ENCODE assay signal across 19 mouse cellular contexts in the genomic region with DNA sequence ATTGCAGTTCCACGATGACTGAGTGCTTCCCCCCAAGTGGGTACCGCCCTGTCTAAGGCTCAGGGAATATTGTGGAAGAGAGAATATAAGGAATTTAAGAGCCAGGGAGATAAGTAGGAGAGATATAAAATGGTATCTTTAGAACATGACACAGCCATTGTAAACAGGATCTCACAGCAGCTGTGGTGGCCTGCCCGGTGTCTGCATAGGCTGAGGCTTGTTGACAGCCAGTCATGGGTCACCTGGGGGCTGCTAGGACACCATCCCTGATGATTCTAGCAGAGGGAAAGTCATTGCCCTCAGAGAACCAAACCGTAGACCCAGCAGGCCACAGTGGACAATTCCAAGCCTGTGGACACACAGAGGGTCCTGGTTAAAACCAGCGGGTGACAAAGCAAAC. TPM values are rescaled to one million over a fixed set of nuclear protein-coding genes. Genes with fewer than 3 reads are reported as not detected.
DNase-seq lines count a peak whose midpoint lies in the region; ATAC-seq lines count a peak whose summit lies in the region.
"Had no signal": no experiment of that assay in that cellular context is flagged by ENCODE, and none has a peak within 500 bp of the region (broad histone marks: within the 10 kb centered on the region; RNA-seq: fewer than 3 reads in every experiment).

No protein-coding gene starts in this region.

- H3K4me1 ChIP-seq in heart, embryonic 16.5 days (ENCODE audit: control insufficient read depth, insufficient read depth, low read length), result 0 out of 2 replicates have a peak, but pooled peaks cover 4% of the 10 kb centered on the region

- H3K36me3 ChIP-seq in heart, embryonic 16.5 days (ENCODE audit: control insufficient read depth, insufficient read depth), result no peaks in the 10 kb centered on the region
- H3K36me3 ChIP-seq: G1E had no signal

- WGBS in heart, embryonic 16.5 days, result 49% methylated on average over 5 of the region's 5 CpGs

- no peak overlapping the region for H3K4me3 ChIP-seq in heart, embryonic 16.5 days (ENCODE audit: low read length)

- H3K4me2 ChIP-seq in heart, embryonic 16.5 days (ENCODE audit: low read depth, low read length), result no peak overlapping the region

- no peak for ATAC-seq in heart, embryonic 16.5 days (replicated peaks; ENCODE audit: extremely low read depth, insufficient read depth, low FRiP score)
- ATAC-seq: activated CD4-positive, CD25-positive, alpha-beta regulatory T cell, adult 4 months; CD4-positive, CD25-positive, alpha-beta regulatory T cell, adult 4 months; Patski had no signal

- H3K27ac ChIP-seq in heart, embryonic 16.5 days (ENCODE audit: low read length), result no peak overlapping the region

- 0 out of 2 replicates have a peak overlapping the region, but pooled peaks have one; percentile 4 for H3K9ac ChIP-seq in heart, embryonic 16.5 days (ENCODE audit: low read length)

- no peaks in the 10 kb centered on the region for H3K27me3 ChIP-seq in heart, embryonic 16.5 days (ENCODE audit: control insufficient read depth, insufficient read depth, low read length)
- H3K27me3 ChIP-seq: CH12.LX had no signal

- no peak for DNase-seq in heart, adult 9 months (ENCODE audit: low spot score in 2 of 2)
- DNase-seq: adrenal gland, adult 2 months; adrenal gland, adult 8-10 months; adrenal gland, postnatal 10 days; adrenal gland, postnatal 14 days; adrenal gland, postnatal 25 days; adrenal gland, postnatal 36 days; B cell, adult 2 months; cerebellum, adult 11 months; cerebellum, adult 11-12 months; cerebellum, adult 18-20 months; cerebellum, adult 2 months had no signal

- no peaks in the 10 kb centered on the region; the same call in 1 of the 2 replicates for H3K9me3 ChIP-seq in heart, embryonic 16.5 days (replicated peaks; ENCODE audit: control insufficient read depth, low read length)
- H3K9me3 ChIP-seq: G1E had no signal

RNA-seq across cellular contexts. Expression of gene Jph4, which starts 34.2 kb away (rescaled TPM):
- 0.09 and 0.25 TPM in 2 replicates for polyA plus RNA-seq in heart, embryonic 16.5 days (2015; fragmentation: Nextera tagmentation; extraction: Ambion mirVana)
- polyA plus RNA-seq: activated CD4-positive, CD25-positive, alpha-beta regulatory T cell, adult 4 months; C2C12; CD4-positive, CD25-positive, alpha-beta regulatory T cell, adult 4 months; G1E had no signal

RNA-seq across cellular contexts. Expression of gene Ap1g2, which starts 44.6 kb away (rescaled TPM):
- polyA plus RNA-seq in heart, embryonic 16.5 days (2015; fragmentation: Nextera tagmentation; extraction: Ambion mirVana), result 10.4 and 14.2 TPM in 2 replicates

RNA-seq across cellular contexts. Expression of gene Thtpa, which starts 56.4 kb away (rescaled TPM):
- polyA plus RNA-seq in heart, embryonic 16.5 days (2015; fragmentation: Nextera tagmentation; extraction: Ambion mirVana), result 16.1 and 16.9 TPM in 2 replicates

RNA-seq across cellular contexts. Expression of gene Zfhx2, which starts 58.9 kb away (rescaled TPM):
- polyA plus RNA-seq in heart, embryonic 16.5 days (2015; fragmentation: Nextera tagmentation; extraction: Ambion mirVana), result 2.5 and 3.0 TPM in 2 replicates
